Mouse (Mus musculus): ENCODE data around the gene Lrfn5. TPM values are rescaled to one million over a fixed set of nuclear protein-coding genes. Genes with fewer than 3 reads are reported as not detected.

Lrfn5 gene
- polyA plus RNA-seq, 1 experiment from 2014 or later: 0.28 TPM

DNA sequence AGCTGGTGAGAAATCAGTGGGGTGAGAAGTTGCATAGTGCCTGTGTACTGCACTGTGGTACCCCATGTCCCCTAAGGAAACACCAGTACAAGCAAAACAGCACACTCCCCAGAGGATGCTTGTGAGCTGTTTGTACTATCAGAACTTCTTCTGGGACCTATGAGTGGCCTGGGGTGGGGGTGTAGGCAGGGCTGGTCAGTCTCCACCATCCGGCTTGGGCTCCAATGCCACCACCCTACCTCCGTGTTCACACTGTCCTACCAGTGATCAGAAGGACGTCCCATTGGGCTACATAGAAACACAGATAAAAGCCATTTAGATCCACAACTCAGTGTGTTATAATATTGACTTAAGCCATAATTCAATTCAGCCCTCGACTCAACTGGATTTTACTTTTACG lies 131.4 kb downstream of the Lrfn5 start:
- no peaks in the 10 kb centered on the region for H3K27me3 ChIP-seq (replicated peaks)
- no peaks in the 10 kb centered on the region for H3K4me1 ChIP-seq
- no peak overlapping the region for H3K9ac ChIP-seq
- no peak overlapping the region for H3K4me2 ChIP-seq
- H3K27ac ChIP-seq (replicated peaks): no peak overlapping the region
- 0 out of 2 replicates have a peak, but pooled peaks cover 3% of the 10 kb centered on the region for H3K9me3 ChIP-seq
- no peak overlapping the region for H3K4me3 ChIP-seq
- H3K36me3 ChIP-seq: no peaks in the 10 kb centered on the region
- 73% methylated on average over 5 of the region's 5 CpGs for WGBS
- ATAC-seq (ENCODE audit: extremely low read depth, insufficient number of reproducible peaks, low FRiP score, low TSS enrichment): no peak

DNA sequence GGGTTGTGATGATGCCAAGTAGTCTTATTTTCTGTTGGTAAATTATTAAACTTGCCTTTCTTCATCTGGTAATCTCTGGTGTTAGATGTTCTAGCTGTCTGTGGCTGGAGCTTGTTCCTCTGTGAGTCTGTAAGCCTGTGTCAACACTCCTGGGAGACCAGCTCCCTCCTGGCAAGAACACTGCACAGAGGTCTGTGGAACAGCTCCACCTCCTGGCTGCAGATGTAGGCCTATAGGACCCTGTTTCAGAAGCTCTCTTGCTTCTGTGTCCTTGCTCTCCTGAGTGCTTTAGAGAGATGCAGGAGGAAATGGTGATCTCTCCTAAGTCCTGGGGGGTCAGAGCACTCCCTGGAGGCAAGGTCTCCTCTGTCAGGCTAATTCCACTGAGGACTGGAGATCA lies 200.2 kb downstream of the Lrfn5 start:
- no peak overlapping the region for H3K9ac ChIP-seq
- H3K4me1 ChIP-seq: no peaks in the 10 kb centered on the region
- H3K4me2 ChIP-seq: no peak overlapping the region
- no peak for ATAC-seq (ENCODE audit: extremely low read depth, insufficient number of reproducible peaks, low FRiP score, low TSS enrichment)
- H3K4me3 ChIP-seq: no peak overlapping the region
- H3K36me3 ChIP-seq: no peaks in the 10 kb centered on the region
- no peaks in the 10 kb centered on the region for H3K27me3 ChIP-seq (replicated peaks)
- no peak overlapping the region for H3K27ac ChIP-seq (replicated peaks)
- H3K9me3 ChIP-seq: no peaks in the 10 kb centered on the region

DNA sequence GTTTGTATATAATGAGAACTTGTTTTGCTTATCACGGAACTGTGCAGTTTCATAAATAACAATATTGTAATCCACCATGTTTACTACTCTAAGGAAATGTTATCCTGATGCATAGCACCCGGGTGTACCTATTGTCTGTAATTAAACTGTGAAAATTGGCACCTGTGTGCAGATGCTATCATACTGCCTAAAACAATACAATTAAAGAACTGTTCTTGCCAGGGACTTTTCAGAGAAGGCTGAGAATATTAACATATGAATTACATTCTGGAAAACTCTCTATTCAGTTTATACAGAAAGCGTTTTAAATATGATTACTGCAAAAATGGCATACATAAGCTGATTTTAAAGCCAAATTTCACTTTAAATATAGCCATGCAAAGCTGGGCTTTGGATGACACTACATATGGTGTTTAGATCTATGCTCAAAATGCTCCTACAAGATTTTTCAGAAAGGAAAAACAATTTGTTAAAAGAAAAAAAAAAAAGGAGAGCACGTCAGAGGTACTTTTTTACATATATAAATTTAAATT lies 284.2 kb downstream of the Lrfn5 start:
- H3K4me2 ChIP-seq: no peak overlapping the region
- no peaks in the 10 kb centered on the region for H3K9me3 ChIP-seq
- no peak overlapping the region for H3K27ac ChIP-seq (replicated peaks)
- H3K27me3 ChIP-seq (replicated peaks): no peaks in the 10 kb centered on the region
- no peaks in the 10 kb centered on the region for H3K4me1 ChIP-seq
- no peak for ATAC-seq (ENCODE audit: extremely low read depth, insufficient number of reproducible peaks, low FRiP score, low TSS enrichment)
- H3K4me3 ChIP-seq: no peak overlapping the region
- WGBS: 70% methylated on average over 4 of the region's 4 CpGs
- no peak overlapping the region for H3K9ac ChIP-seq
- H3K36me3 ChIP-seq: no peaks in the 10 kb centered on the region

- Histone ChIP-seq H3K4me3 (no peak overlapping the region), H3K4me2 (no peak overlapping the region), H3K27me3 (replicated peaks) (no peaks in the 10 kb centered on the region), H3K36me3 (no peaks in the 10 kb centered on the region), H3K4me1 (no peaks in the 10 kb centered on the region), H3K9ac (no peak overlapping the region), H3K9me3 (no peaks in the 10 kb centered on the region), H3K27ac (replicated peaks) (no peak overlapping the region)
- WGBS: 84% methylated on average over 5 of the region's 5 CpGs
- ATAC-seq (ENCODE audit: extremely low read depth, insufficient number of reproducible peaks, low FRiP score, low TSS enrichment): no peak
Measured at GRCm38 (mm10) chr12:61823601-61824000, 300.7 kb downstream of the Lrfn5 start.

DNA sequence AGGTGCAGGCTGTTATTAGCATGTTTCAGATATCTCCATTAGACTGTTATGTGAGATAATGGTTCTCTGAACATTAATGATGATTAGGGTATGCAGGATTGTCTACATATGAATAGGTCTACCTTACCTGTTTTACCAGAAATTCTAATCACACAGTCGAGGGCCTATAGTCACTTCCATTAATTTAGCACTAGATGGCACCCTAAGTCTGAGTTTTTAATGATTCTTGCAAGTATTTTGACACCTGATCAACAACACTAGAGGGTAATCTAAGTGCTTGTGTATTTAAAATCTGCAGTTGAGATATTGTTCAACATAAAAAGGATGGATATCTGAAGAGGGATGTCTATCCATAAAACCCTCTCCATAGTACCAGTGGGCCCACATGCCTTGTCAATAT lies 303.4 kb downstream of the Lrfn5 start:
- Histone ChIP-seq H3K4me3 (no peak overlapping the region), H3K36me3 (no peaks in the 10 kb centered on the region), H3K4me1 (no peaks in the 10 kb centered on the region), H3K27me3 (replicated peaks) (no peaks in the 10 kb centered on the region), H3K27ac (replicated peaks) (no peak overlapping the region), H3K9ac (no peak overlapping the region), H3K9me3 (no peaks in the 10 kb centered on the region), H3K4me2 (no peak overlapping the region)
- 7% methylated on average over 1 of the region's 1 CpGs for WGBS
- ATAC-seq (ENCODE audit: extremely low read depth, insufficient number of reproducible peaks, low FRiP score, low TSS enrichment): no peak

DNA sequence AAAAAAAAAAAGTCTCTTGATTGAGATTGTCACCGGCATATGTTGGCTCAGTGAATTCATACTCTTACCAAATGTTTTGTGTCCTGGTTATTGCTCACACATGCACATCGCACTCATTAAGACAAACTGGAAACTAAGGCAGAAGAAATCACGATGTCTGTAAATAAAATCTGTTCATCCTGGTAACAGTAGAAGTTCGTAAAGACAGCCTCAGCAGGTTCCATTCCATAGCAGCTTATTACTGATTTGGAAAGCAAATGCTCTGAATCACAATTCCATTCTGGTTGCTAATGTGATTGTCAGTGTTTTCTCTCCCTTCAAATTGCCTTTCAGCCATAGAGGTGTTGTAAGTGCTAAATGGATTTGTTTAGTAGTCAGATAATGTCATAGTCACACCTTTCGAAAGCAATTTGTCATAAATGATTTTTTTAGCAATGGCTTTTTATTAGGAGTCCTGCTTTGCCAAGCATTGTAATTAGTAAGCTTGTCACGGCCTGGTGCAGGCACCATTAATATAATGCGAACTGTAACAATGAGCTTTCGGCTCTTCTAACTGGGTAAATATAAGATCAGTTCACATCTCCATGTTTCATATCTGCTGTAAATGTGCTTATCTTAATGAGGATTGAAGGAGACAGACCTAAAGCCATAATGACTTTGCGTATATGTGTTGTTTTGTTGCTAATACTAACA lies 319.8 kb downstream of the Lrfn5 start:
- no peaks in the 10 kb centered on the region for H3K4me1 ChIP-seq
- no peak for ATAC-seq (ENCODE audit: extremely low read depth, insufficient number of reproducible peaks, low FRiP score, low TSS enrichment)
- H3K9ac ChIP-seq: no peak overlapping the region
- no peak overlapping the region for H3K4me2 ChIP-seq
- no peaks in the 10 kb centered on the region for H3K36me3 ChIP-seq
- no peak overlapping the region for H3K27ac ChIP-seq (replicated peaks)
- no peak overlapping the region for H3K4me3 ChIP-seq
- H3K27me3 ChIP-seq (replicated peaks): no peaks in the 10 kb centered on the region
- WGBS: 83% methylated on average over 9 of the region's 9 CpGs
- no peaks in the 10 kb centered on the region for H3K9me3 ChIP-seq

DNA sequence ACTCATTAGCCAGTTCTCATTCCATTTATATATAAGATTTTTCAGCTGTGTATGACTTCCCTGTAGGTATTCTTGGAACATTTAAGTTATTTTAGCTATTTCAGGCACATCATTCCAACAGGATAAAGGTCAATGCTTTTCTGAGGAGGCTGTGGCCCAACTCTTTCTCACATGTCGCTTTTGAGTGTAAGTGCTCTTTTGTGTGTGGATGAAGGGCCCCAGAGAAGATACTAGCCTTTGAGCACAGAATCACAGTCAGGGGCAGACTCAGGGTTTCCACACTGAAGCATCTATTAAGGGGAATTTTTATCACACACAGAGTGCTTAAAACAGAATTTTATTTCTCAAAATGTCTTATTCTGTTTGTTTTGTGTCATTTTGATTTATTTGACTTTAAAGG lies 331.2 kb downstream of the Lrfn5 start:
- Histone ChIP-seq H3K9me3 (no peaks in the 10 kb centered on the region), H3K27me3 (replicated peaks) (no peaks in the 10 kb centered on the region), H3K9ac (no peak overlapping the region), H3K36me3 (no peaks in the 10 kb centered on the region), H3K27ac (replicated peaks) (no peak overlapping the region), H3K4me2 (no peak overlapping the region), H3K4me3 (no peak overlapping the region), H3K4me1 (no peaks in the 10 kb centered on the region)
- 43% methylated on average over 1 of the region's 1 CpGs for WGBS
- ATAC-seq (ENCODE audit: extremely low read depth, insufficient number of reproducible peaks, low FRiP score, low TSS enrichment): no peak

Data from heart, embryonic 13.5 days (tissue).